Mouse (Mus musculus) brain, embryonic 14.5 days (tissue): ENCODE results near the gene Il9r. TPM values are rescaled to one million over a fixed set of nuclear protein-coding genes. Genes with fewer than 3 reads are reported as not detected.
A peak's percentile ranks its signal among the peaks of the same experiment; 100 is the strongest.

Experiments used
- DNase-seq: peaks from one replicate; pipeline ENCODE4 v3.0.0-alpha.2; 2011; ENCODE audit warnings: low read depth
- CTCF ChIP-seq: fragments of 200-500 bp; IDR thresholded peaks from 2 replicates; pipeline ENCODE4 v1.5.1; 2012; ENCODE audit warnings: inconsistent platforms, mild to moderate bottlenecking, moderate library complexity, borderline replicate concordance; ENCODE audit not compliant: insufficient read depth, insufficient read length; ENCODE audit errors: extremely low read depth
- POLR2A ChIP-seq: fragments of 200-500 bp; IDR thresholded peaks from 2 replicates; pipeline ENCODE4 v1.6.1; 2012; ENCODE audit warnings: mild to moderate bottlenecking, inconsistent platforms, borderline replicate concordance; ENCODE audit not compliant: poor library complexity, insufficient read depth, insufficient read length, severe bottlenecking; ENCODE audit errors: extremely low read depth
- polyA plus RNA-seq: library from polyadenylated mRNA; depleted of rRNA; stranded (reverse); fragments of >200 nt; gene quantifications from 2 replicates; pipeline ENCODE4 v1.2.3, GENCODE M21; 2012; rRNA removed

Il9r gene
- polyA plus RNA-seq, 1 experiment = not detected

GRCm38 (mm10) chr11:32149605-32150004 is 50.5 kb downstream of the Il9r start:
- no peak for DNase-seq
- TF ChIP-seq CTCF (no peak), POLR2A (no peak)

GRCm38 (mm10) chr11:32142771-32143170 is 57.3 kb downstream of the Il9r start:
- TF ChIP-seq POLR2A (no peak), CTCF (no peak)
- DNase-seq = peak; percentile 79

DNA sequence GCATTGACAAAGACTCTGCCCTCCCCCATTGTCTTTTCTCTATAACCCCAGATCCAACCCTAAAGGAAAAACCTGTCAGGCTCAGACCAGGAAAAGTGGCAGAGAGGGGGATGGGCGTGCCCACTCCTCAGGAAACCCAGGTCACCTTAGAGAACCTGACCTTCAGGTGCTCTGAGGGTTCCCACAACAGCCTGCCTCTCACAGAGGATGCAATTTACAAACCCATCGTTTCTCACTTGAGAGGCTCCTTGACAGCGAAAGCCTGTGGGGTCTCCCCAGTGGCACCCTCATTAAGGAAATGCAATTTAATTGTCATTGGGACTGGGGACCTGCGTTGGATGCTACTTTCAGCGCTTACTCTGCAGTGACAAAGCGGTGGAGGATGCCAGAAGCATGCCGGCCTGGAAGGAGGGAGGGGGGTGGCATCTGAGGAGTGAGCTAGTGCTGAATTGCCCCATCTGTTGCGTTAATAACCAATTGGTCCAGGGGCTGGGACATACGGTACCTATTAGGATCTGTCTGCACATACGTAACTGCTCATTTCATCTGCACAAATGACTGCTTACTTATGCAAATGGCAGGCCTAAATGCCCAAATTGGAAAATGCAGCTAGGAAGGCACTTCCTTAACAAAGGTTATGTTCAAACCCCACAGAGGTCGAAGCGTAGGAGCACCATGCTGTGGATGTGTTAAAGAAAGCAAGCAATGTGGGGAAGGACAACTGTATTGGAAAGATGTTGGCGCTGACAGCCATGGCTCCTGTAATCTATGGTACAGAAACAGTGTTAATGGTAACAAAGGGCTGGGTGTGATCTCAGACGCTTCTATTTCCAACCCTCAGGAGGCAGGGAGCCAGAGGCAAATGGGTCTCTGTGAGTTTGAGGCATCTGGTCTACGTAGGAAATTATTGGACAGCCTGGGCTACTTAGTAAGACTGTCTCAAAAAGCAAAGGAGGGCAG is 58.2 kb downstream of the Il9r start:
- no peak for TF ChIP-seq POLR2A
- no peak for TF ChIP-seq CTCF
- peak; percentile 97 for DNase-seq

GRCm38 (mm10) chr11:32141034-32141433 is 59.0 kb downstream of the Il9r start:
- DNase-seq = peak; percentile 81
- TF ChIP-seq POLR2A (no peak), CTCF (peak; percentile 96)

GRCm38 (mm10) chr11:32139528-32139961 is 60.5 kb downstream of the Il9r start:
- no peak for DNase-seq
- no peak for TF ChIP-seq CTCF
- no peak for TF ChIP-seq POLR2A

GRCm38 (mm10) chr11:32138614-32138964 is 61.5 kb downstream of the Il9r start:
- TF ChIP-seq CTCF = no peak
- TF ChIP-seq POLR2A = no peak
- peak; percentile 76 for DNase-seq

GRCm38 (mm10) chr11:32137719-32138613 is 62.1 kb downstream of the Il9r start:
- TF ChIP-seq CTCF (no peak), POLR2A (no peak)
- peak; percentile 74 for DNase-seq

Other genes starting within 250 kb of the Il9r start
- 0.33 TPM in 2 replicates for gene 4930524B15Rik, start 234.7 kb downstream of the Il9r start, polyA plus RNA-seq
- 951 and 982 TPM in 2 replicates for gene Nsg2, start 199.8 kb downstream of the Il9r start, polyA plus RNA-seq
- gene Snrnp25, start 5.1 kb upstream of the Il9r start, polyA plus RNA-seq = 38.8 and 52.4 TPM in 2 replicates
- 39.7 and 44.3 TPM in 2 replicates for gene Rhbdf1, start 22.0 kb upstream of the Il9r start, polyA plus RNA-seq
- gene Mpg, start 26.2 kb upstream of the Il9r start, polyA plus RNA-seq = 18.6 and 21.3 TPM in 2 replicates
- 84.0 and 116 TPM in 2 replicates for gene Nprl3, start 67.4 kb upstream of the Il9r start, polyA plus RNA-seq
- 38.9 and 65.3 TPM in 2 replicates for gene Hba-x, start 76.1 kb upstream of the Il9r start, polyA plus RNA-seq
- 2,049 and 2,752 TPM in 2 replicates for gene Hba-a1, start 83.2 kb upstream of the Il9r start, polyA plus RNA-seq
- gene Hbq1b, start 86.7 kb upstream of the Il9r start, polyA plus RNA-seq = 1.4 and 2.4 TPM in 2 replicates
- 4,753 and 6,821 TPM in 2 replicates for gene Hba-a2, start 96.2 kb upstream of the Il9r start, polyA plus RNA-seq
- gene Hbq1a, start 99.8 kb upstream of the Il9r start, polyA plus RNA-seq = 1.2 TPM in 2 replicates
- gene Sh3pxd2b, start 147.5 kb upstream of the Il9r start, polyA plus RNA-seq = 33.3 and 48.4 TPM in 2 replicates